Mouse (Mus musculus): ENCODE measurements around the gene Cx3cr1.

Gene Cx3cr1

GRCm38 (mm10) chr9:119976704-119977556 lies 92.7 kb downstream of the Cx3cr1 start:
- peak in 1 of 2 experiments; percentile 65 for DNase-seq (ENCODE audit: low spot score in 2 of 2)

- no peak for DNase-seq (ENCODE audit: low spot score in 2 of 2)
Observed at GRCm38 (mm10) chr9:119975286-119975685, 94.4 kb downstream of the Cx3cr1 start.

GRCm38 (mm10) chr9:119974609-119975008 lies 95.1 kb downstream of the Cx3cr1 start:
- no peak for DNase-seq (ENCODE audit: low spot score in 2 of 2)

- no peak for DNase-seq (ENCODE audit: low spot score in 2 of 2)
Observed at GRCm38 (mm10) chr9:119973869-119974520, 95.7 kb downstream of the Cx3cr1 start.

- no peak for DNase-seq (ENCODE audit: low spot score in 2 of 2)
Observed at GRCm38 (mm10) chr9:119973281-119973680, 96.4 kb downstream of the Cx3cr1 start.

- no peak for DNase-seq (ENCODE audit: low spot score in 2 of 2)
Observed at GRCm38 (mm10) chr9:119972582-119972981, 97.1 kb downstream of the Cx3cr1 start.

GRCm38 (mm10) chr9:119972166-119972565 lies 97.5 kb downstream of the Cx3cr1 start:
- no peak for DNase-seq (ENCODE audit: low spot score in 2 of 2)

GRCm38 (mm10) chr9:119970763-119971656 lies 98.7 kb downstream of the Cx3cr1 start:
- DNase-seq (ENCODE audit: low spot score in 2 of 2): no peak

- DNase-seq (ENCODE audit: low spot score in 2 of 2): peak; percentile 54 to 80
Observed at GRCm38 (mm10) chr9:119970221-119970620, 99.5 kb downstream of the Cx3cr1 start.

- DNase-seq (ENCODE audit: low spot score in 2 of 2): no peak
Observed at GRCm38 (mm10) chr9:119969811-119970210, 99.9 kb downstream of the Cx3cr1 start.

- DNase-seq (ENCODE audit: low spot score in 2 of 2): no peak
Observed at GRCm38 (mm10) chr9:119966221-119966910, 103.3 kb downstream of the Cx3cr1 start.

GRCm38 (mm10) chr9:119965186-119965585 lies 104.5 kb downstream of the Cx3cr1 start:
- no peak for DNase-seq (ENCODE audit: low spot score in 2 of 2)

- DNase-seq (ENCODE audit: low spot score in 2 of 2): no peak
Observed at GRCm38 (mm10) chr9:119964206-119964605, 105.5 kb downstream of the Cx3cr1 start.

- peak; percentile 71 to 86 for DNase-seq (ENCODE audit: low spot score in 2 of 2)
Observed at GRCm38 (mm10) chr9:119962987-119963667, 106.6 kb downstream of the Cx3cr1 start.

- no peak for DNase-seq (ENCODE audit: low spot score in 2 of 2)
Observed at GRCm38 (mm10) chr9:119962216-119962615, 107.5 kb downstream of the Cx3cr1 start.

GRCm38 (mm10) chr9:119958835-119959234 lies 110.8 kb downstream of the Cx3cr1 start:
- no peak for DNase-seq (ENCODE audit: low spot score in 2 of 2)

- DNase-seq (ENCODE audit: low spot score in 2 of 2): no peak
Observed at GRCm38 (mm10) chr9:119951388-119951787, 118.3 kb downstream of the Cx3cr1 start.

- no peak for DNase-seq (ENCODE audit: low spot score in 2 of 2)
Observed at GRCm38 (mm10) chr9:119950434-119950833, 119.2 kb downstream of the Cx3cr1 start.

- DNase-seq (ENCODE audit: low spot score in 2 of 2): no peak
Observed at GRCm38 (mm10) chr9:119948804-119949203, 120.9 kb downstream of the Cx3cr1 start.

GRCm38 (mm10) chr9:119945173-119945900 lies 124.3 kb downstream of the Cx3cr1 start:
- DNase-seq (ENCODE audit: low spot score in 2 of 2): peak; percentile 40 to 83

Measured in spleen, postnatal 4 days (tissue).